Mouse (Mus musculus): ENCODE measurements around the gene Fam110a.

Gene Fam110a

GRCm38 (mm10) chr2:151996229-151997189 is 16.5 kb upstream of the Fam110a start, which contains the start of gene Slc52a3:
TSS of gene Slc52a3 (plus strand) at chr2:151996511.
- peak; percentile 70 for DNase-seq

- peak; percentile 64 for DNase-seq
Measured at GRCm38 (mm10) chr2:151994350-151995122, 14.5 kb upstream of the Fam110a start.

- DNase-seq: no peak
Measured at GRCm38 (mm10) chr2:151991446-151991845, 11.4 kb upstream of the Fam110a start.

- DNase-seq: no peak
Measured at GRCm38 (mm10) chr2:151990985-151991394, 11.0 kb upstream of the Fam110a start.

GRCm38 (mm10) chr2:151988978-151989377 is 9.0 kb upstream of the Fam110a start:
- no peak for DNase-seq

GRCm38 (mm10) chr2:151986958-151987357 is 6.9 kb upstream of the Fam110a start:
- no peak for DNase-seq

- no peak for DNase-seq
Measured at GRCm38 (mm10) chr2:151985426-151986172, 5.6 kb upstream of the Fam110a start.

- no peak for DNase-seq
Measured at GRCm38 (mm10) chr2:151984019-151984418, 4.0 kb upstream of the Fam110a start.

GRCm38 (mm10) chr2:151982476-151982875 is 2.5 kb upstream of the Fam110a start:
- no peak for DNase-seq

- DNase-seq: no peak
Measured at GRCm38 (mm10) chr2:151981268-151981667, 1.2 kb upstream of the Fam110a start.

- DNase-seq: no peak
Measured at GRCm38 (mm10) chr2:151980355-151980693, 305 bp upstream of the Fam110a start.

GRCm38 (mm10) chr2:151978494-151978893 is 1.5 kb downstream of the Fam110a start:
- no peak for DNase-seq

- DNase-seq: no peak
Measured at GRCm38 (mm10) chr2:151977689-151978440, 2.2 kb downstream of the Fam110a start.

GRCm38 (mm10) chr2:151976067-151976466 is 4.0 kb downstream of the Fam110a start:
- DNase-seq: no peak

GRCm38 (mm10) chr2:151975295-151975694 is 4.7 kb downstream of the Fam110a start:
- DNase-seq: no peak

GRCm38 (mm10) chr2:151973595-151974562 is 6.1 kb downstream of the Fam110a start:
- DNase-seq: no peak

- no peak for DNase-seq
Measured at GRCm38 (mm10) chr2:151972880-151973594, 7.0 kb downstream of the Fam110a start.

GRCm38 (mm10) chr2:151971748-151972147 is 8.3 kb downstream of the Fam110a start:
- no peak for DNase-seq

- DNase-seq: peak; percentile 80
Measured at GRCm38 (mm10) chr2:151970191-151971172, 9.5 kb downstream of the Fam110a start.
